Mouse (Mus musculus) thymus, adult 2 months (tissue): Measurements from ENCODE around the gene Zfp61. TPM values are rescaled to one million over a fixed set of nuclear protein-coding genes. Genes with fewer than 3 reads are reported as not detected.

Experiments
- DNase-seq: peaks from one replicate; pipeline ENCODE4 v3.0.0; 2021
- H3K27ac ChIP-seq: fragments of 200-500 bp; 2 replicates; pipeline ENCODE4 v1.5.1; 2012; ENCODE audit warnings: low read length, control low read depth; ENCODE audit not compliant: control insufficient read depth, insufficient read depth
- H3K27me3 ChIP-seq: fragments of 200-500 bp; 2 replicates; pipeline ENCODE4 v1.6.1; 2012; ENCODE audit warnings: mild to moderate bottlenecking, low read length, moderate library complexity, mixed read lengths; ENCODE audit not compliant: control insufficient read depth, insufficient read depth
- H3K36me3 ChIP-seq: fragments of 200-500 bp; 2 replicates; pipeline ENCODE4 v1.6.1; 2012; ENCODE audit warnings: mild to moderate bottlenecking, low read length, moderate library complexity; ENCODE audit not compliant: control insufficient read depth, insufficient read depth
- H3K4me1 ChIP-seq: fragments of 200-500 bp; replicated peaks from 2 replicates; pipeline ENCODE4 v1.6.1; 2012; ENCODE audit warnings: low read length; ENCODE audit not compliant: control insufficient read depth, insufficient read depth
- H3K4me3 ChIP-seq: fragments of 200-500 bp; 2 replicates; pipeline ENCODE4 v1.5.1; 2012; ENCODE audit warnings: mild to moderate bottlenecking, low read length, control low read depth, moderate library complexity; ENCODE audit not compliant: control insufficient read depth, insufficient read depth
- CTCF ChIP-seq: fragments of 200-500 bp; IDR thresholded peaks from 2 replicates; pipeline ENCODE4 v1.5.1; 2012; ENCODE audit warnings: mild to moderate bottlenecking, control low read depth, low read length, moderate library complexity, borderline replicate concordance; ENCODE audit not compliant: control insufficient read depth, poor library complexity, insufficient read depth; ENCODE audit errors: extremely low read depth
- POLR2A ChIP-seq: fragments of 200-500 bp; IDR thresholded peaks from 2 replicates; pipeline ENCODE4 v1.6.1; 2012; ENCODE audit warnings: mild to moderate bottlenecking, low read length, control low read depth, moderate library complexity; ENCODE audit not compliant: control insufficient read depth, poor library complexity, insufficient read depth; ENCODE audit errors: extremely low read depth
- WGBS: fragments of 180-500 bp; shearing (Covaris S2); methylation state at CpG from one replicate; pipeline ENCODE4 v1.1.7; 2018; 5-methylcytosine and 5-hydroxymethylcytosine counted together
- polyA plus RNA-seq: library from polyadenylated mRNA; depleted of rRNA; stranded (reverse); fragments of >200 nt; gene quantifications from 2 replicates; pipeline ENCODE4 v1.2.3, GENCODE M21; 2012

Zfp61 gene
- polyA plus RNA-seq, 1 experiment = 22.6 TPM

DNA sequence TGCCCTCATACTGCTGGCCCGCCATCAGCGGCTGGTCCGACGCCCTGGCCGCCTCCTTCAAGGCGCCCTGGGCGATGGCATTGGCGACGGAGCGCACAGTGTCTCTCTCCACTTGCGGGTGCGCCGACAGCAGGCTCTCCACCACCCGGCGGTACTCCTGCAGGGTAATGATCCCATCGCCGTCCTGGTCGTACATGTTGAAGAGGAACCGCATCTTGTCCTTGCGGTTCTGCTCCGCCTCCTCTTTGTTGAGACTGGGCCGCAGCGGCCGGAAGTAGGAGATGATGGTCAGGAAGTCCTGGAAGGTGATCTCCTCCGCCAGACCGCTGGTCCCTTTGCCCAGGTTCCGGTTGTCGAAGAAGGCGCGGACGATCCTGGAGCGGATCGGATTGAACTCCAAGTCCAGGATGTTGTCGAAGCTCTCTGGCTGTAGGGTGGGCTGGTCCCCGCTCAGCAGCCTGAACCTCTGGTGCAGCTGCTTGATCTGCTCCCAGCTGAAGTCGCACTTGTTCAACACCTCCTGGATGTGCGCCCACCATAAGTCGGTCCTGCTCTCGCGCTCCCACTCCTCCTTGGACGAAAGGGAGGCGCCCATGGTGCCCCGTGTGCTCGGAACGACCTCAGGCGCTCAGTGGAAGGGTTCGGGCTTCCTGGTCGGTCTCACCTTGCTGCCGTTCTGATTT, 32.4 kb upstream of the Zfp61 start, which contains the start of gene Tescl:
Gene Tescl (minus strand): TSS at position 633 of the 683 bp plus-strand sequence.
- H3K27ac ChIP-seq = no peak within 1 kb of the TSS
- no peaks in the 10 kb centered on the region for H3K4me1 ChIP-seq
- no peak within 1 kb of the TSS for H3K4me3 ChIP-seq
- peaks cover 3% of the 10 kb centered on the region; the same call in 1 of the 2 replicates for H3K27me3 ChIP-seq
- TF ChIP-seq POLR2A = no peak
- TF ChIP-seq CTCF = no peak
- no peak for DNase-seq
- H3K36me3 ChIP-seq = no peaks in the 10 kb centered on the region
- 46% methylated on average over 49 of the region's 49 CpGs for WGBS

DNA sequence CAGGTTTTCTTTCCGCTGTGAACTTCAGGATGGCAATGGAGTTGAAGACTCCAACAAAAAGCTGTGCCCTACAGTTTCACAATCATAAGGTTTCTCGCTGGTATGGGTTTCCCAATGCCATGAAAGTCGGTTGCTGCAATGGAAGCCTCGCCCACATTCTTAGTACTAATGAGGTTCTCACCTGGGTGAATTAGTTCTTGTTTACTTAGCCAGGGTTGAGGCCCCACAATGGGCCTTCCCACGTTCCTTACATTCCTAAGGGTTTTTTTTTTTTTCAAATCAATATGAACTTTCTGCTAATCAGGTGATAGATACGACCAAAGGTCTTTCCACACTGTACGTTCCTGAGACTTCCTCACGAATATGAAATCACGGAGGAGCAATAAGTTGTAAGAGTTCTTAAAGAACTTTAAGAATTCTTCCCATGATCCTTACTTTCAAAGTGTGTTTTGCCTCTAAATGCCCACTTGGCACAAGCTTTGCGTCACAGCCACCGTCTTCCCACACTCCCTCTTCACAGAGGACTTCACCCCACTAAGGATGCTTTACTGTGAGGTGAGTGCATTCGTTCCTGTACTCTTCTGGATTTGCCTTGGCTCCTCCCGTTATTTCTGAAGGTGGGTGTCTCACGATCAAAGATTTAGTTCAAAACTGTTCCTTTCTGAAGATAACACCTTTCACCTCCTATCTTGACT, 26.4 kb upstream of the Zfp61 start:
- Histone ChIP-seq H3K4me1 (no peaks in the 10 kb centered on the region), H3K27me3 (no peaks in the 10 kb centered on the region), H3K4me3 (no peak overlapping the region), H3K27ac (no peak overlapping the region), H3K36me3 (no peaks in the 10 kb centered on the region)
- 90% methylated on average over 14 of the region's 14 CpGs for WGBS
- no peak for DNase-seq
- TF ChIP-seq CTCF = no peak
- TF ChIP-seq POLR2A = no peak

DNA sequence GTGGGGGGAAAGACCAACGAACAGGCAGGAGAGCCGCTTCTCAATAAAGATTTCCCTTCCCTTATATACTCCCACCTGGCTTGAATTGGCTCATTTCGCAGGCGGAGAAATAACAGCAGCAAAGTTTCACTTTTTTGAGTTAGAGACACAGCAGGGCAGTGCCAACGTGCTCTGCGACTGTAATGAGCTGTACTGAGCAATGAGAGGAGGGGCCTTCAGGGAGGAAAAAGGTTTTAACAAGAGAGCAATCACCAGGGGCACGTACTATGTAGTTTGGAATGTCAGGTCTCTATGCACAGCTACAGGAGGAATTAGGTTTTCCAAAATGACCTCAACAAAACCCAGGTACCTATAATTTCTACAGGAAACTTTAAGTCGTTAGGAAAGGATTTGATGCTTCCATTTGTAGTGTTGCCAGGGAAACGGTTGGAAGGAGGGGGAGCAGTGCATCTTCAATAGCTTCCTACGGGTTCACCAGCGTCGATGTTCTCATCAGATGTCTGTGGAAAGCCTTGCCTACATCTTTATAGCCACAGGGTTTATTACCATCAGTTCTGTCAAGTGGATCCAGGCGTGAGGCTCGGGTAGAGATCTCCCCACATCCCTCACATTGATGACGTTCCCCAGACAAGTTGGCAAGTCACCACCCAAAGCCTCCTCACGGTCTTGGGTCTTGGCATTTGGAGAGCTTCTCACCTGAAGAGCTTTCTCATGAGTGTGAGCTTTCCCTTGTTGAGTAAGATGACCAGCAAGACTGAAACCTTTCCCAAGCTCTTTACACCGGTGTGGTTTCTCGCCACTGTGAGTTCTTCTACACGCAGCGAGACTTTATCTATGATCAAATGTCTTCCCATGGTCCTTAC, 25.5 kb upstream of the Zfp61 start:
- no peak for DNase-seq
- Histone ChIP-seq H3K4me3 (no peak overlapping the region), H3K27ac (no peak overlapping the region), H3K36me3 (no peaks in the 10 kb centered on the region), H3K4me1 (no peaks in the 10 kb centered on the region), H3K27me3 (no peaks in the 10 kb centered on the region)
- WGBS = 64% methylated on average over 20 of the region's 20 CpGs
- no peak for TF ChIP-seq POLR2A
- TF ChIP-seq CTCF = no peak

DNA sequence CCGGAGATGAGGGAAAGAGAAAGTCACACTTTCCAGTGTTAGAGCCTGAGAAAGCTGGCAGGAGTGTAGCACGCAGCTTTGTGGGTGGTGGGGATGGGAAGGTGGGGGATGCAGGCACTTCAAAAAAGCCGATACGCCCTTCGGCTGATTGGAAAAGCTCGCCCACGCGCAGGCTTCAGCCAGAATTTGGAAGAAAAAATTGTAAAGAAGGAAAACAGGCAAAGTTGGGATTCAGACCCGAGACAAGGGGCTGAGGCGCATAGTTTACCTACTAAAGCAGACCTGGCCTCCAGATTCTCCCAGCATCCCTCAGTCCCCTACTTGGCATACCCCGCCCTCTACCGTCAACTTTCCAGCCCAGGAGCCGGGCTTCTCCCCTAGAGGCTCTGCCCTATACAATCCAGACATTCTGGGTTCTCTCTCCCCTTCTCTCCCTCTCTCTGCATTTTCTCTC, 24.7 kb upstream of the Zfp61 start:
- WGBS = 39% methylated on average over 13 of the region's 13 CpGs
- TF ChIP-seq CTCF (no peak), POLR2A (no peak)
- Histone ChIP-seq H3K4me1 (no peaks in the 10 kb centered on the region), H3K27me3 (no peaks in the 10 kb centered on the region), H3K36me3 (no peaks in the 10 kb centered on the region), H3K27ac (no peak overlapping the region), H3K4me3 (no peak overlapping the region)
- no peak for DNase-seq

DNA sequence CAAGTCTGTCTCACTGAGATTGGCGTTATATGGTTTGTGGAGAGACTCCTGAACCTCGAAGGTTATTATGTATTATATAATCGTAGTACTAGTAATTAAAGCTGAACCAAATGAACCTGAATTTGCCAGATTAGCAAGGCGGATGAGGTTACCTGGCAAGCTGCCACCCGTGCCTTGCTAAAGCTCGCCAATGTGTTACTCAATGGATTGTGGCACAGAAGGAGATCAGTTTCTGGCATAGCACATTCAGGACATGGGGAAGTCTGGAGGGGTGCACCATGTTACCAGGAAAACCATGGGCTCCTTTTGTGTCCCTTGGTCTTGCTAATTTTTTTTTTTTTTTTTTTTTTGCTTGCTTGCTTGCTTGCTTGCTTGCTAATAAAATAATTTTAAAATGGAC, 24.2 kb upstream of the Zfp61 start:
- 96% methylated on average over 6 of the region's 6 CpGs for WGBS
- no peaks in the 10 kb centered on the region for H3K4me1 ChIP-seq
- H3K4me3 ChIP-seq = no peak overlapping the region
- no peaks in the 10 kb centered on the region for H3K27me3 ChIP-seq
- no peaks in the 10 kb centered on the region for H3K36me3 ChIP-seq
- TF ChIP-seq POLR2A (no peak), CTCF (no peak)
- DNase-seq = no peak
- H3K27ac ChIP-seq = no peak overlapping the region

DNA sequence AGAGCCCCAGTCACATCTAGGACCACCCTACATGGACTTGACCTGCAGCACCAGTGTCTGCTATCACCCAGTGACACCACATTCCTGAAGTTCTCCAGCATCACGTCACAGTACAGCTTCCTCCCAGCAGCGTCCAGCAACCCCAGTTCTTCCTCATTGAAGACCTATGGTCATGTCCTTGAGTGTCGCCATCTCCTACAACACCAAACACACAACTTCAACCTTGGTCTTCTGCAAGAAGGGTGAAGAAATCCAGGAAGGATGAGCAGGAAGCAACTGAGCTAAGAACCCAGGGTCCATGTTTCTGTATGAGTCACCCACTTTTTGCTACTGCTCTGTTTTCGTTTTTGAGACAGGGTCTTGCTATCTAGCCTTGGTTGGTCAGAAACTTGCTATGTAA, 21.6 kb upstream of the Zfp61 start:
- no peak overlapping the region for H3K27ac ChIP-seq
- H3K36me3 ChIP-seq = no peaks in the 10 kb centered on the region
- 88% methylated on average over 4 of the region's 4 CpGs for WGBS
- no peak for DNase-seq
- H3K27me3 ChIP-seq = no peaks in the 10 kb centered on the region
- no peak overlapping the region for H3K4me3 ChIP-seq
- H3K4me1 ChIP-seq = no peaks in the 10 kb centered on the region
- no peak for TF ChIP-seq POLR2A
- TF ChIP-seq CTCF = no peak
